10 mouse cellular contexts compared by ENCODE assay signal in genomic region chr2:80275136-80275535, GRCm38 (mm10). TPM values are rescaled to one million over a fixed set of nuclear protein-coding genes. Genes with fewer than 3 reads are reported as not detected.
DNase-seq lines count a peak whose midpoint lies in the region; TF ChIP-seq lines count a peak whose summit lies in the region.
"Had no signal": no experiment of that assay in that cellular context is flagged by ENCODE, and none has a peak within 500 bp of the region (broad histone marks: within the 10 kb centered on the region; RNA-seq: fewer than 3 reads in every experiment).

No protein-coding gene starts in this region.

- H3K9me3 ChIP-seq in heart, embryonic 10.5 days = no peaks in the 10 kb centered on the region
- H3K9me3 ChIP-seq: neural tube, embryonic 13.5 days had no signal

- no peak overlapping the region for H3K4me3 ChIP-seq in heart, embryonic 10.5 days
- H3K4me3 ChIP-seq in layer of hippocampus, adult 2 months = no peak overlapping the region
- H3K4me3 ChIP-seq: neural tube, embryonic 13.5 days had no signal

- H3K36me3 ChIP-seq in heart, embryonic 10.5 days = no peaks in the 10 kb centered on the region
- H3K36me3 ChIP-seq: neural tube, embryonic 13.5 days had no signal

- no peak overlapping the region for H3K27ac ChIP-seq in heart, embryonic 10.5 days
- H3K27ac ChIP-seq in layer of hippocampus, adult 2 months = no peak overlapping the region
- H3K27ac ChIP-seq: neural tube, embryonic 13.5 days had no signal

- peak; percentile 79 for TF ChIP-seq CTCF in layer of hippocampus, adult 2 months (conservative IDR thresholded peaks at IDR 0.05)

- peak; percentile 16 for DNase-seq in heart, adult 11 months
- no peak for DNase-seq in heart, embryonic 10.5 days (ENCODE audit: low spot score)
- DNase-seq in right cerebral cortex, adult 18-20 months = peak; percentile 60
- no peak for DNase-seq in right cerebral cortex, postnatal 36 days (ENCODE audit: low spot score in 2 of 2)
- DNase-seq in cerebellum, postnatal 14 days = peak; percentile 39 to 49
- peak; percentile 22 to 56 for DNase-seq in layer of hippocampus, adult 2 months (ENCODE audit: low spot score in 2 of 2)
- peak; percentile 54 to 70 for DNase-seq in right cerebral cortex, adult 2 months (ENCODE audit: low spot score in 2 of 2)
- DNase-seq in T-cell, adult 2 months (ENCODE audit: low spot score) = no peak

- H3K4me1 ChIP-seq in heart, embryonic 10.5 days = no peaks in the 10 kb centered on the region
- H3K4me1 ChIP-seq: neural tube, embryonic 13.5 days had no signal

- no peaks in the 10 kb centered on the region for H3K27me3 ChIP-seq in heart, embryonic 10.5 days (ENCODE audit: insufficient read depth, poor library complexity, severe bottlenecking)
- H3K27me3 ChIP-seq: neural tube, embryonic 13.5 days had no signal

- WGBS in heart, embryonic 10.5 days = 32% methylated on average over 2 of the region's 2 CpGs

RNA-seq across cellular contexts. Expression of gene Prdx6b, which starts 17.1 kb away (rescaled TPM):
- polyA plus RNA-seq in heart, embryonic 10.5 days (2016; fragmentation: Nextera tagmentation; extraction: Ambion mirVana) = not detected in 2 replicates
- not detected for total RNA-seq in layer of hippocampus, adult 2 months (2021)
- total RNA-seq: layer of hippocampus, adult 18-20 months had no signal
- polyA plus RNA-seq: neural tube, embryonic 13.5 days had no signal

RNA-seq across cellular contexts. Expression of gene Dnajc10, which starts 40.1 kb away (rescaled TPM):
- 71.2 and 74.6 TPM in 2 replicates for polyA plus RNA-seq in heart, embryonic 10.5 days (2016; fragmentation: Nextera tagmentation; extraction: Ambion mirVana)
- 10 to 100 TPM; 61.4 to 62.7 TPM for total RNA-seq in layer of hippocampus, adult 2 months (2021)

Comparison
In these comparisons a context has a peak if more than half of its experiments do, and no peak if none do; other contexts are left out.
1. DNase-seq: peak in heart, adult 11 months (single experiment), right cerebral cortex, adult 18-20 months (single experiment), cerebellum, postnatal 14 days (2 of 2), layer of hippocampus, adult 2 months (2 of 2) and right cerebral cortex, adult 2 months (2 of 2); none in heart, embryonic 10.5 days (single experiment), right cerebral cortex, postnatal 36 days (0 of 2) and T-cell, adult 2 months (single experiment).